Mouse (Mus musculus) lung, postnatal 0 days (tissue): ENCODE data around the gene Hoxa3. TPM values are rescaled to one million over a fixed set of nuclear protein-coding genes. Genes with fewer than 3 reads are reported as not detected.
A peak's percentile ranks its signal among the peaks of the same experiment; 100 is the strongest.

Source experiments
- ATAC-seq: fragments of 200-750 bp; cut with Nextera tagmentation; 2 replicates; pipeline ENCODE4 v1.8.0; 2017; ENCODE audit warnings: moderate library complexity
- DNase-seq: peaks from one replicate; pipeline ENCODE4 v3.0.0-alpha.2; 2016; ENCODE audit warnings: low spot score
- H3K27ac ChIP-seq: fragments of 300-500 bp; sonication (generic); 2 replicates; pipeline ENCODE4 v1.5.1; 2014; ENCODE audit warnings: antibody characterized with exemption, mild to moderate bottlenecking, low read length, mixed read lengths
- H3K27me3 ChIP-seq: fragments of 300-500 bp; sonication (generic); replicated peaks from 2 replicates; pipeline ENCODE4 v1.6.1; 2014; ENCODE audit warnings: low read length, mixed read lengths; ENCODE audit not compliant: insufficient read depth
- H3K36me3 ChIP-seq: fragments of 300-500 bp; sonication (generic); 2 replicates; pipeline ENCODE4 v1.6.1; 2014; ENCODE audit warnings: low read length, mixed read lengths; ENCODE audit not compliant: insufficient read depth
- H3K4me1 ChIP-seq: fragments of 300-500 bp; sonication (generic); 2 replicates; pipeline ENCODE4 v1.6.1; 2014; ENCODE audit warnings: antibody characterized with exemption, low read depth, low read length, mixed read lengths; ENCODE audit not compliant: insufficient read depth
- H3K4me2 ChIP-seq: fragments of 300-500 bp; sonication (generic); replicated peaks from 2 replicates; pipeline ENCODE4 v1.6.1; 2014; ENCODE audit warnings: low read depth, mild to moderate bottlenecking, low read length, moderate library complexity, mixed read lengths
- H3K4me3 ChIP-seq: fragments of 300-500 bp; sonication (generic); 2 replicates; pipeline ENCODE4 v1.5.1; 2014; ENCODE audit warnings: low read depth, low read length
- H3K9ac ChIP-seq: fragments of 300-500 bp; sonication (generic); replicated peaks from 2 replicates; pipeline ENCODE4 v1.6.1; 2014; ENCODE audit warnings: low read depth, mild to moderate bottlenecking
- H3K9me3 ChIP-seq: fragments of 300-500 bp; sonication (generic); 2 replicates; pipeline ENCODE4 v1.6.1; 2016; ENCODE audit warnings: low read length, mixed read lengths
- CTCF ChIP-seq: IDR thresholded peaks from 2 replicates; pipeline ENCODE4 v1.5.1; 2016; ENCODE audit warnings: antibody characterized with exemption, mild to moderate bottlenecking
- EP300 ChIP-seq: IDR thresholded peaks from 2 replicates; pipeline ENCODE4 v1.6.1; 2016; ENCODE audit warnings: antibody characterized with exemption, mild to moderate bottlenecking, control low read depth
- WGBS: fragments of 180-500 bp; shearing (Covaris S2); extraction: QIAGEN DNeasy Blood & Tissue Kit; methylation state at CpG from one replicate; pipeline ENCODE4 v1.1.7; 2014; 5-methylcytosine and 5-hydroxymethylcytosine counted together
- polyA plus RNA-seq: library from polyadenylated mRNA; unstranded; fragments of >200 nt; fragmentation: Nextera tagmentation; extraction: Ambion mirVana; gene quantifications from 2 replicates; pipeline ENCODE4 v1.2.1, GENCODE M21; 2015

Gene Hoxa3
- polyA plus RNA-seq, 1 experiment from 2014 or later: 4.3 TPM

DNA sequence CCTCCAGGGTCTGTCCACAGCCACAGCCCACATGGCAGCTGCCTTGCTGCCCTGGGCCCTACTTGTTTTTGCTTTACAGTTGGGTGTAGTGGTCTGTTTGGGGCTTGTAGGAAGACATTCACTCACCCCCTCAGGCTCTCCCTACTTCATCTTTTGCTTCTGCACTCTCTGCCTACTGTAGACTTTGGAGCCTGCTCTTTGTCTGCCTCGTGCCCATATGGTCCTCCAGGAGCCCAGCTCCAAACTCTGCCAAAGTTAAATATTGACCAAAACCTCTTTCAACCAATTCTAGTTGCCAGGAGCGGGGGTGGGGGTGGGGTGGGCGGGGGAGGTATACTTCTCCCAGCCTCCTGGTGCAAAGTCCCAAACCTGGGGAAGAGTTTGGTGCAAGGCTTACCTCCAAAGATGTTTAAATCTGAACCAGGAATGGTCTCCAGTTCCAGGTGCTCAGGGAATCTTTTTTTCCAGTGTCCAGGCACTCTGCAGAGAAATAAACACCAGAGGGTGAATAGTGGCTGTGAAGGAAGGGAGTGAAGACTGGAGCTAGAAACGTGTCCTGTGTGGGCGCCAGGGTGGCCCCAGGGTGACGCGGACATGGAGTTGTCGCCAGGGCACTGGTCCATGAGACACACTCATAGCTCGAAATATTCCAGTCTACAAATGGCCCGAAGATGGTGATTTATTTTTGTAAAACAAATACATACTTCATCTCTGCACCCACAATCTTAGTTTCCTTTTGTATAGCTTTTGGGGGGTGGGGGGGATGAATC, 29.6 kb downstream of the Hoxa3 start:
- Histone ChIP-seq H3K4me1 (0 out of 2 replicates have a peak, but pooled peaks cover 6% of the 10 kb centered on the region), H3K9ac (no peak overlapping the region), H3K9me3 (no peaks in the 10 kb centered on the region), H3K4me2 (no peak overlapping the region), H3K4me3 (no peak overlapping the region), H3K36me3 (no peaks in the 10 kb centered on the region), H3K27me3 (peaks cover 22% of the 10 kb centered on the region), H3K27ac (no peak overlapping the region)
- DNase-seq: no peak
- no peak for ATAC-seq
- WGBS: 27% methylated on average over 10 of the region's 10 CpGs
- TF ChIP-seq CTCF: no peak
- TF ChIP-seq EP300: no peak

DNA sequence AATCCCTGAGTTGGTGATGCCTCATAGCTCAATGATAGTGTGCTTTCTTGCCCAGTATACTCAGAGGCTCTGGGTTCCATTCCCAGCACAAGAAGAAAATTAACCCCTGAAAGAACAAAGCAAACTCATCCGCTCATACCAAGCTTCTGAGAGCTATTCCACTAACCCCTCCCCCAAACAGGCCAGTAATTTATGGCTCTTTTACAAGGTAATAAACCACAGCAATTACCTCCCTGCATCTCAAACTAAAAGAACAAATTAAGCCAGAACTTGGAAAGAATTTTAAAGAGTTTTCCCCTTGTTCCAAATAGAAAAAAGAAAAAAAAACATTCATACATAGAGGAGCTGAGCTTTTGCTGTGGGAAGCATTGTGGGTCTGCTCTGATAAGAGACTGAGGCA, 30.3 kb downstream of the Hoxa3 start:
- Histone ChIP-seq H3K36me3 (no peaks in the 10 kb centered on the region), H3K4me2 (no peak overlapping the region), H3K27me3 (peaks cover 22% of the 10 kb centered on the region), H3K4me1 (0 out of 2 replicates have a peak, but pooled peaks cover 6% of the 10 kb centered on the region), H3K4me3 (no peak overlapping the region), H3K27ac (no peak overlapping the region), H3K9ac (no peak overlapping the region), H3K9me3 (no peaks in the 10 kb centered on the region)
- WGBS: 61% methylated on average over 1 of the region's 1 CpGs
- ATAC-seq (no peak), DNase-seq (no peak)
- TF ChIP-seq EP300: no peak
- TF ChIP-seq CTCF: no peak

DNA sequence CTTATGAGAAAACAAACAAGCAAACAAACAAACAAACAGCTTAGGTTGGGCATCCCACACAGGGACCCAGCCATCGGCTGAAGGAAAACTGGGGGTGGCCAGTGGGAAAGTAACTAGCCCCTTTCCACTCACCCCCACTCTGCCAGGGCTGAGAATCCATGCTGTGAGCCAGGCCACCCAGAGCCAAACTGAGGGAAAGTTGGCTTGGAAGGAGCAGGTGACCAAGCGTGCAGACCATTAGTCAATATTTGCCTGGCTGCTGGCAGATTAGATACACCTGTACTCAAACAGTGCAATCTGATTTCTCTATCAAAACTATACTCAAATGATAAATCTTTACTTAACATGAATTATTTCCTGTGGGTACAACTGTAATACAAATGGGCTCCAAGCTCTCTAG, 31.1 kb downstream of the Hoxa3 start:
- Histone ChIP-seq H3K27ac (no peak overlapping the region), H3K4me1 (0 out of 2 replicates have a peak, but pooled peaks cover 6% of the 10 kb centered on the region)

DNA sequence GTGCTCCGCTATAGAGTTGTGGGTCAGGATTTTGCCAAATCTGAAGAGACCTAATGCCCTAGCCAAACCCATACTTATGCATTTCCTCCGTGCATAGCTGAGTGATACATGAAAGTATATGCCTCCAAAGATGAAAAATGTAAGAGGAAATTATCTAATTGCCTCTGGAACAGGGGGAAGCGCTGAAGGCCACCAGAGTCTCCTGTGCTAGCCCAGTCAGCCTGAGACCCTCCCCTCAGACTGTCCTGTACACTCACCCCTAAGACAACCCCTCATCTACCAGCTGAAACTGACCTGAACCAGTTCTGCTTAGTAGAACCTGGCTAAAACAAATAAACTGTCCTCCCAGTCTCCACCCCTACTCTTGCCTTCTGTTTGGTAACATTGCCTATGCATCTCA, 32.4 kb downstream of the Hoxa3 start:
- TF ChIP-seq CTCF: no peak
- no peak for TF ChIP-seq EP300
- ATAC-seq (no peak), DNase-seq (no peak)
- H3K27ac ChIP-seq: peak overlapping the region; percentile 39; the same call in 1 of the 2 replicates
- H3K27me3 ChIP-seq: peaks cover 15% of the 10 kb centered on the region
- H3K9ac ChIP-seq: 0 out of 2 replicates have a peak overlapping the region, but pooled peaks have one; percentile 65
- H3K4me1 ChIP-seq: 0 out of 2 replicates have a peak, but pooled peaks cover 6% of the 10 kb centered on the region
- no peaks in the 10 kb centered on the region for H3K36me3 ChIP-seq
- peak overlapping the region; percentile 62 for H3K4me2 ChIP-seq
- no peaks in the 10 kb centered on the region for H3K9me3 ChIP-seq
- WGBS: 29% methylated on average over 3 of the region's 3 CpGs
- no peak overlapping the region for H3K4me3 ChIP-seq

More for the DNA sequence above, 31.1 kb downstream of the Hoxa3 start:
- no peak overlapping the region for H3K4me3 ChIP-seq
- peaks cover 19% of the 10 kb centered on the region for H3K27me3 ChIP-seq
- no peak for TF ChIP-seq CTCF
- no peak overlapping the region for H3K4me2 ChIP-seq
- H3K9me3 ChIP-seq: no peaks in the 10 kb centered on the region
- no peaks in the 10 kb centered on the region for H3K36me3 ChIP-seq
- ATAC-seq: no peak
- no peak overlapping the region for H3K9ac ChIP-seq
- 40% methylated on average over 2 of the region's 2 CpGs for WGBS
- DNase-seq: no peak

DNA sequence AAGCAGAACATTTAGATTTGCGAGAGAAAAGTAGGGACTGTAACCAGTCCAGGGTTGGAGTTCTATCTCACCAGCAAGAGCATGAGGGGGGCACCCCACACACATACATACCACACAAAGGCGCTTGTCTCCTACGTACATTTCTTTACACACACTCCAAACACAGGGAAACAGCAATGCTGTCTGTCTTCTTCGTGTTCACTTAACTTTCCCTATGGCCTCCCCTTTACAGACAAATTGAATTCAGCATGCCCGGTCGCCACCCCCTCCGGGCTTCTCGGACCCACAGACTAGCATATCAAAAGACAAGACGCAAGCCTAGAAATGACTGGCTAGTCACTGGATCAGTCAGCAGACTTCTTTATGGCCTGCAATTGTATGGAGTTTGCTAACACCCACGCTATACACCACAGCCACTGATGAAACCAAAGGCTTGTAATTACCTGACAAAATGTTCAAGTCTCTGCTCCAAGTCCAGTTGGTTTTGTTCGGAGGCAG, 32.9 kb downstream of the Hoxa3 start:
- peaks cover 15% of the 10 kb centered on the region for H3K27me3 ChIP-seq
- H3K4me2 ChIP-seq: peak overlapping the region; percentile 62
- H3K4me1 ChIP-seq: 0 out of 2 replicates have a peak, but pooled peaks cover 6% of the 10 kb centered on the region
- H3K27ac ChIP-seq: peak overlapping the region; percentile 73
- ATAC-seq (no peak), DNase-seq (no peak)
- peak overlapping the region; percentile 56 for H3K4me3 ChIP-seq
- H3K9me3 ChIP-seq: no peaks in the 10 kb centered on the region
- H3K36me3 ChIP-seq: no peaks in the 10 kb centered on the region
- TF ChIP-seq CTCF (no peak), EP300 (no peak)
- H3K9ac ChIP-seq: peak overlapping the region; percentile 65
- 11% methylated on average over 11 of the region's 11 CpGs for WGBS

DNA sequence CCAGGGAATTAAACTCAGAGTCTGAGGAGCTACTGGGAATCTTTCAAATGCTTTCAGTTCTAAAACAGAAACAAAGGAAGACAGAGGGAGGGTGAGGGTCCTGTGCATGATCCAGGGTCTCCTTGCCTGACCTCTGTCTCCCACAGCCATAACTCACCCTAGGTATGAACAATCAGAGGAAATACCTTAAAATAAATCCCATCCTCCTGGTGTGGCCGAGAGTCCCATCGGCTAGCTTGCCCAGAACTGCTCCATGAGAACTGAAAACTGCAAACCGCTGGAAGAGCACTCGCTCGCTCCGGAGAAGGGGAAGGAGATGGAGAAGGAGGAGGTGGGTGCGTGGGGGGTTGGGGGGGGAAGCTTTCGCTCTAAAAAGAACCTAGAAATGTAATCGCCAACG, 33.4 kb downstream of the Hoxa3 start:
- Histone ChIP-seq H3K36me3 (no peaks in the 10 kb centered on the region), H3K27ac (peak overlapping the region; percentile 73), H3K27me3 (peaks cover 15% of the 10 kb centered on the region), H3K4me2 (peak overlapping the region; percentile 62), H3K9ac (peak overlapping the region; percentile 65), H3K4me3 (peak overlapping the region; percentile 56), H3K9me3 (no peaks in the 10 kb centered on the region), H3K4me1 (0 out of 2 replicates have a peak, but pooled peaks cover 3% of the 10 kb centered on the region)
- ATAC-seq (no peak), DNase-seq (no peak)
- TF ChIP-seq EP300: no peak
- TF ChIP-seq CTCF: no peak
- 4% methylated on average over 10 of the region's 10 CpGs for WGBS
